Mouse (Mus musculus) cerebellum, postnatal 4 days (tissue): ENCODE data around the gene AI593442.

Experiments
- DNase-seq, 2 experiments: peaks; one replicate each; pipeline ENCODE4 v3.0.0; 2022; ENCODE audit warnings: low spot score in 2 of 2, mixed read lengths in 1 of 2

The AI593442 gene

GRCm38 (mm10) chr9:52679362-52679947 is at the start of gene AI593442:
Gene AI593442, minus strand, starts transcription at chr9:52679780.
- peak; percentile 35 to 69 for DNase-seq

GRCm38 (mm10) chr9:52728806-52729205 is 49.2 kb upstream of the AI593442 start:
- DNase-seq = no peak

- no peak for DNase-seq
These were observed 43.0 kb upstream of the AI593442 start for GRCm38 (mm10) chr9:52722626-52723025.

- no peak for DNase-seq
These were observed 40.0 kb upstream of the AI593442 start for GRCm38 (mm10) chr9:52719562-52719961.

- no peak for DNase-seq
These were observed 456 bp upstream of the AI593442 start for GRCm38 (mm10) chr9:52680036-52680435.

- DNase-seq = peak; percentile 20 to 44
These were observed 753 bp downstream of the AI593442 start for GRCm38 (mm10) chr9:52678839-52679215.

- DNase-seq = peak in 1 of 2 experiments; percentile 24
These were observed 1.3 kb downstream of the AI593442 start for GRCm38 (mm10) chr9:52678179-52678838.

- DNase-seq = no peak
These were observed 3.0 kb downstream of the AI593442 start for GRCm38 (mm10) chr9:52676587-52676986.

GRCm38 (mm10) chr9:52675937-52676336 is 3.6 kb downstream of the AI593442 start:
- DNase-seq = no peak

- no peak for DNase-seq
These were observed 18.2 kb downstream of the AI593442 start for GRCm38 (mm10) chr9:52661422-52661821.

- DNase-seq = no peak
These were observed 29.1 kb downstream of the AI593442 start for GRCm38 (mm10) chr9:52650341-52650951.

GRCm38 (mm10) chr9:52645312-52645711 is 34.3 kb downstream of the AI593442 start:
- peak in 1 of 2 experiments; percentile 1 for DNase-seq

- no peak for DNase-seq
These were observed 35.0 kb downstream of the AI593442 start for GRCm38 (mm10) chr9:52644626-52645025.

- DNase-seq = no peak
These were observed 35.4 kb downstream of the AI593442 start for GRCm38 (mm10) chr9:52644156-52644555.

GRCm38 (mm10) chr9:52635991-52636390 is 43.6 kb downstream of the AI593442 start:
- no peak for DNase-seq

- no peak for DNase-seq
These were observed 55.7 kb downstream of the AI593442 start for GRCm38 (mm10) chr9:52623926-52624325.
